Mouse (Mus musculus) heart, postnatal 4 days (tissue): ENCODE data around the gene 2900011O08Rik. TPM values are rescaled to one million over a fixed set of nuclear protein-coding genes. Genes with fewer than 3 reads are reported as not detected.

Experiments
- DNase-seq: peaks from one replicate; pipeline ENCODE4 v3.0.0; 2021
- total RNA-seq, 2 experiments: library from RNA; stranded (reverse); gene quantifications; 2 replicates each; pipeline ENCODE4 v1.2.3; 2021

2900011O08Rik gene
- total RNA-seq, 2 experiments from 2014 or later: 0.18 TPM; not detected in 1

GRCm38 (mm10) chr16:14004726-14005125 is 18.3 kb downstream of the 2900011O08Rik start:
- no peak for DNase-seq

GRCm38 (mm10) chr16:14005266-14005665 is 18.9 kb downstream of the 2900011O08Rik start:
- peak; percentile 23 for DNase-seq

- no peak for DNase-seq
These were observed 21.7 kb downstream of the 2900011O08Rik start for GRCm38 (mm10) chr16:14008081-14008480.

- DNase-seq: no peak
These were observed 22.3 kb downstream of the 2900011O08Rik start for GRCm38 (mm10) chr16:14008708-14009107.

- DNase-seq: no peak
These were observed 23.6 kb downstream of the 2900011O08Rik start for GRCm38 (mm10) chr16:14009966-14010365.

GRCm38 (mm10) chr16:14017306-14017705 is 30.9 kb downstream of the 2900011O08Rik start:
- DNase-seq: no peak

GRCm38 (mm10) chr16:14021166-14021822 is 34.9 kb downstream of the 2900011O08Rik start:
- no peak for DNase-seq

GRCm38 (mm10) chr16:14025091-14025990 is 38.9 kb downstream of the 2900011O08Rik start:
- no peak for DNase-seq

GRCm38 (mm10) chr16:14029072-14029471 is 42.7 kb downstream of the 2900011O08Rik start:
- no peak for DNase-seq

- DNase-seq: no peak
These were observed 43.4 kb downstream of the 2900011O08Rik start for GRCm38 (mm10) chr16:14029851-14030250.

GRCm38 (mm10) chr16:14030650-14031049 is 44.2 kb downstream of the 2900011O08Rik start:
- DNase-seq: no peak

GRCm38 (mm10) chr16:14033076-14033475 is 46.7 kb downstream of the 2900011O08Rik start:
- DNase-seq: no peak

- no peak for DNase-seq
These were observed 56.0 kb downstream of the 2900011O08Rik start for GRCm38 (mm10) chr16:14042421-14042820.

- no peak for DNase-seq
These were observed 58.3 kb downstream of the 2900011O08Rik start for GRCm38 (mm10) chr16:14044695-14045094.

GRCm38 (mm10) chr16:14046224-14046756 is 59.9 kb downstream of the 2900011O08Rik start:
- no peak for DNase-seq

- DNase-seq: no peak
These were observed 65.8 kb downstream of the 2900011O08Rik start for GRCm38 (mm10) chr16:14052221-14052620.

GRCm38 (mm10) chr16:14053116-14053515 is 66.7 kb downstream of the 2900011O08Rik start:
- DNase-seq: no peak

- DNase-seq: no peak
These were observed 68.9 kb downstream of the 2900011O08Rik start for GRCm38 (mm10) chr16:14055271-14055670.

- DNase-seq: no peak
These were observed 70.3 kb downstream of the 2900011O08Rik start for GRCm38 (mm10) chr16:14056734-14057133.

GRCm38 (mm10) chr16:14058541-14058940 is 72.1 kb downstream of the 2900011O08Rik start:
- DNase-seq: no peak

GRCm38 (mm10) chr16:14059118-14059854 is 72.9 kb downstream of the 2900011O08Rik start:
- DNase-seq: no peak

- no peak for DNase-seq
These were observed 73.5 kb downstream of the 2900011O08Rik start for GRCm38 (mm10) chr16:14059869-14060268.
